Mouse (Mus musculus): Measurements from ENCODE around the gene Nfe2.

Gene Nfe2

DNA sequence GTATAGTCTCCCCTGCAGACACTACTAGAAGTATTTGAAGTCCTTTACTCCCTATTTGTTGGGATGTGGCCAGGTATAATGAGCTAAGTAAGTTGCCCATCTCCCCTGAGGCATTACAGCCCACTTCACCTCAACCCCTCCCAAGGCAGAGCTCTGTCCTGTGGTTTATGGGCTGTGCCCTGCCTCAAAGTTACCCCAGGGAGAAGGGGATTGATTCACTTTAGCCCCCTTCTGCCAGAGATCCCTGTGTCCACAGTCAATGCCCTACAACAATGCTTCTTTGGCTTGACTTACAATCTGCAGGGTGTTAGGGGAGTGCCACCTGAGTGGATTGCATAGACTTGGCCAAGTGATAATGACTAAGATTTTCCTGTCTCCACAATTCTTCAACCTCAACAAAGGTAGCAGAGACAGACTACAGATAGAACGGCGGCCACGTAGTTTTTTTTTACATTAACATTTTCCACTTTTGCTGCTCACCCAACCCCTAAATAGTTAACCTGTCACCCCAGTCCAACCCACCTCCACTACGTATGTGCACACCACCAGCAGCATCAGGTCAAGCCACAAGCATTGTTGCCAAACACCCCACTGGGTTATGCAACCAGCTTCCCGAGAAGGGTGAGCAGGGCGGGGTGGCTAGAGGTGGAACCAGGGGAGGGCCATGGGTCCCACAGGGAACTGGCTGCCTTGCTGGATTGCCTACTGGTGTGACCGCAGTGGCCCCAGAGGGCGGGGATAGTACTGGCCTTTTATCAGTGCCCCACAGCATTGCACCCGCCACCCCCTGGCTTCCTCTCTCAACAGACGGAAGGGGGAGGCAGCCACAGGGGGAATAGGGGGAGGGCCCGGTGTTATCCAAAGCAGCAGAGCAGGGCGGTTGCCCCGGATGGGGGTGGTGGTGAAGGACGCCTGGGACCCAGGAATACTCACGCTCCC, at the start of gene Nfe2:
Gene Nfe2 (minus strand): TSS at position 614 of the 939 bp plus-strand sequence.
- DNase-seq (ENCODE audit: extremely low read depth, low read depth): peak; percentile 94

DNA sequence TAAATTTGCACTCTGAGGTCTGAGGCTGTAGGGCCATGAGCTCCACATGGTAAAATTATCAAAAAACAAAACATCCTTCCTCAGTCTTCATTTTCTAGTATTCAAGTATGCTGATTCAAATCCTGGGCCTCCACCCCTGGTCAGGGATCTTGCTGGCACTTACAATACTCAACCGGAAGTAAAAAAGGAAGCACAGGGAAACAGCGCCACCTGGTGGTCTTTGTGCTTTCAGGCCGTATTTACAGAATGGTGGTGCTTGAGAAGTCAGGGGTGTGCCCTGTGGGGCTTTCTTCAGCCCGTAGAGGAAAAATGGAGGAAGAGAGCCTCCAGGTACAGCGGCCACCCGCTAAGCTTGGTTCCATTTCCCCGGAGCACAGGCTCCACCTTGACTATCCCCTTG, 48.9 kb upstream of the Nfe2 start:
- DNase-seq (ENCODE audit: extremely low read depth, low read depth): peak; percentile 67

DNA sequence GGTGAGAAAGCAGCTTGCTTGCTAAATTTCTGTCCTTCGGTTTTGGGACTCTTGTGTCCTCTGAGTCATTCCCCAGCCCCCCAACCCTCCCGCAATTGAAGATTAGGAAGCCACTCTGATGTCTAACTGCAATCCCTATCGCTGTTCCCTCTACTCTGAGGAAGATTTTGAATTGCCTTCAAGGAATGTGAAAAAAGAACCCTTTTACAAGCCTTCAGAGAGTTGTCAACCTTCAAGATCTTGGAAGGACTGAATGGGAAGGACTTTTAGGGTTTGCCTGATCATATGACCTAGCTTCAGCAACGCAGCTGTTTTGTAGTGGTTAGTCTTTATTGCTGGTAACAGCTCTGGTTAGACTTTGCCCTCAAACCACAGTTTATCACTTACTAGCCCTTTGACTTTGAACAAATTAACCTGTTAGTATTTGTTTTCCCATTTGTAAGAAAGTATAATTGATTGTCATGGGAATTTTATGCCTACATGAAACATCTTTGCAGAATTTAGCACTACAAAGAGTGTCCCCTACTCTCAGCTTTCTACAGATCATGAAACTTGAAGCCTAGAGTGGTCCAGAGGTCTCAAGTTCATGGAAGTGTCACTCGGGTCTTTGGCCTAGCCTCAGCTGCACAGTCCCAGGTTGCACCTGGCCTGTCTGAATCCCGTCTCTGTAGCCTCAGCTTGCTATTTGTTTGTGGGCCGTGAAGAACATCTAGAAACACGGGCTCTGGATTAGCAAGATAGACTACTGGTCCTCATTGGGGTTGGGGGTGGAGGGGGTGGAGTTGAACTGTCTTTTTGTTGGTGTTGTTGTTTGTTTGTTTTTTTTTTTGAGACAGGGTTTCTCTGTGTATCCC, 47.8 kb upstream of the Nfe2 start:
- DNase-seq (ENCODE audit: extremely low read depth, low read depth): no peak

DNA sequence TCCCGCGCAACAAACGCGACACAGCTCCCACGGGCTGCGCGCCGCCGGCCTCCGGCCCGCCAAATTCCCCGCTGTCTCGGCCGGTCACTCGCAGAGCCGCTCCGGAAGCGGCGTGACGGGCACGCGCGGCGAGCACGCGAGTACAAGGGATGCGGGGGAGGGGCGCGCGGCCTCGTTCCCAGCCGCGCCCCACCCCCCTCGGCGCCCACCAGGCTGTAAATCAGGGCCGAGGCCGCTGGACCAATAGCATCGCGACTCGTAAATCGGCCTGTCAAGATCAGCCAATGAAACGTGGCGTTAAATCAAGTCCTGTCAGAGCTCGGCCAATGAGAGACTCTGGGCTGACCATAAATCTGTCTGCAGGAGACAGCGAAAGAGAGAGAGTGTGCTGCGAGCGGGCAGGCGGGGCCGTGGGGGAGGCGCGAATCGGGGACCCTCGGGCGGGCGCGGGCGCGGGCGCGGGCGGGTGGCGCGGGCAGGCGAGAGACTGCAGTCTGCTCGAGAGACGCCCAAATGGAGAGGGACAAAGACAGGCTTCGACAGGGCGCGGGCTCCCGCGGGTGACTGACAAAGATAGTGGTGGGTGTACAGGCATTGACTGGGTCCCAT, 47.0 kb upstream of the Nfe2 start:
- peak; percentile 67 for DNase-seq (ENCODE audit: extremely low read depth, low read depth)

DNA sequence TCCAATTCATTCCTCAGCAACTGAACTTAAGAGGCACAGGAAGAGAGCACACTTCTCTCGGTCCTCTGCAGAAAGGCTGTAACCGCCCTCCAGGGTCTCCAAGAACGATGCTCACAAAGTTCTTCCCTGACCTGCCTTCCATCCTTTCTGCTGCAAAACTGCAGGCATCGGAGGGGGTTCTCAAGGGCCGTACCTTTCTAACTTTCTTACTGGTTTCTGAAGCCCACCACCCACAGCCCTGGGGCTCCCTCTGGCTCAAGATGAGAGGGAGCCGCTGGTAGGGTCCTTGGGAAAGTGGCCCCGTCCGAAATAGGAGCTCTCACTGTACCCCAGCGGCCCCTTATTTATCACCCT, 46.4 kb upstream of the Nfe2 start:
- no peak for DNase-seq (ENCODE audit: extremely low read depth, low read depth)

DNA sequence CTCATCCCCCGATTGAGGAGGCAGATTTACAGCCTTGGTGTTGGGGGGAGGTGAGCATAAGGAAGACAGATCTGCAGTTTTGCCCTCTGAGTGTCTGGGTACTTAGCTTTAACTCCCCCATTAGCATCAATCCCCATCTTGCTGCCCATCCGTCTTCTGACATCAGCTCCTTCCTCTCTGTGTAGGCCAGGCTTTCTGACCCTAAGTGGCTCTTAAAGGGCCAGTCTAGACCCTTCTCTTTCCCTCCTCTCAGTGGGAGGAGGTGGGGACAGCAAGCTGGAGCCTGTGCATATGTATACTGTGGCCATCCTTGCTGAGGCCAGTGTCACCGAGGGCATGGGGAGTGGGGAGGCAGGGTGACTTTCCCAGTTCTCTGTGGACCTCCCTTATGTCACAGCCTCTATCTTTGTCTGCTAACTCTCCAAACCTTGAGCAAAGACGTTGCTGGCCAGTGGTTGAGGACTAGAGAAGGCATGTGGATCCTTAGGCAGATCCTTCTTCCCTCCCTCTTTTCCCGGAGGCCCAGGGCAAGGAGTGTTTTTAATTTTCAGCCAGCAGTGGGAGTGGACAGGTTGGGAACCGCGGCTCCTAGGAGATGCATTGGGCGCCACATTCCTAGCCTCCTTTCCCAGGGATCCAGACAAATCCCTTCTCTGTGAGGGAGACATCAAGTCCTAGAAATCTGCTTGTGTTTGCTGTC, 45.9 kb upstream of the Nfe2 start:
- DNase-seq (ENCODE audit: extremely low read depth, low read depth): no peak

DNA sequence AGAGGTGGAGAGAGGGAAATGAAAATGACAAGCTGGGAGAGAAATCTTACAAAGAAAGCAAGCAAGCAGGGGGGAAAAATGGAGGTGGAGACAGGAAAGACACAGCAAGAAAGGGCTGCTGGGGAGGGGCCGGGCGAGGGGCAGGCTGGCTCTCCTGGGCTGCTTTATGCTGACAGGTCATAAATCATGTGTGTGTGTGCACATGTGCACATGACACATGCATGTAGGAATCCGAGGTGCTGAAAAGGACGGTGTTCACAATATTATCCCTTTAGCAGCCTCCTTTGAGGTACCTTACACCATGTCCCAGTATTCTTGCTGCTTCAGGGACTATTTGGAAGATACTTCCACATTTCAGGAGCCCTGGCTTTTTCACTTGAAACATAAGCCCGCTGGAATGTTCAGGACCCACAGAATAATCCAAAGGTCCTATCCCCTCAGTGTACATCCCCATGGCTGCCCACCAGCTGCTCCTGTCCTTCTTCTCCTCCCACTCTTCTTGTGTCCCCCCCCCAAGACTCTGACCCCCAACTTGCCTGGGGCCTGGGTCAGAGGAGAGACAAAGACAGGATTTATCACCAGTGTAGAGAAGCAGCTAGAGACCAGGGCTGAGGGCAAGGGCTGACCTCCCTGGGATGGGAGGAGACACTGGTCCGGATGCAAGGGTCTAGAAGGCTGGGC, 44.3 kb upstream of the Nfe2 start:
- no peak for DNase-seq (ENCODE audit: extremely low read depth, low read depth)

DNA sequence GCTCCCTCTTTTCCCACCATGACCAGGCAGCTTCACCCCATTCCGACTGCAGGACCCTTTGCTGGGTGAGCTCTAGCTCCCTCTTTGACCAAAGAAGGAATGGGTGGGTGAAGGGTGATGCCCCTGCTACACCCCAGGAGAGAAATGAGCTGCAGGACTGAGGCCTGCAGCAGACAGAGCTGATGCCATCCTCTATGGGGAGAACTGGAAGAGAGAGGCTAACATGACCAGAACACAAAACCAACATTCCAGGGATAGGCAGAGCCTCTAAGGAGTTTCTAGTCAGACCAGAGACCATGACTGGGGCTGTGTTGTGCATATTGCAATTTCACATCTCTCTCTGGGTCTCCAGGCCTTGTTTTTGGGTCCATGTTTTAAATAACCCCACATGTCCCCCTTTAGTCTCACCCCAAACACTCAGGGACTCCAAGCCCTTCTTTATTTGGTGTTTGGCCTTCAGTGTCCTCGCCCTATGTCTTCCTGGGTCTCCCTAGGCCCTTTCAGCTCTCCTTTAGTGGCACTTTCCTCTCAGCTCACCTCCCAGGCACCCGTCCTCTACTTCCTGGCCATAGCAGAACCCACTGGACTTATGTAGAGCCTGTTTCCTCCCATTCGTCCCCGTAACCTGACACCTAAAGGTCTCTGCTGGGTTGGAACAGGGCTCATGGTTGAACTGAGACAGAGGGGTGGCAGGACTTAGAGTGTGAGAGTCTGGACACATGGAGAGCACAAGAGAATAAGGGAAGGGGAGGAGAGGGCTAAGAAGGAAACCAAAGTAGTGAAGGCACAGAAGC, 43.5 kb upstream of the Nfe2 start:
- no peak for DNase-seq (ENCODE audit: extremely low read depth, low read depth)

DNA sequence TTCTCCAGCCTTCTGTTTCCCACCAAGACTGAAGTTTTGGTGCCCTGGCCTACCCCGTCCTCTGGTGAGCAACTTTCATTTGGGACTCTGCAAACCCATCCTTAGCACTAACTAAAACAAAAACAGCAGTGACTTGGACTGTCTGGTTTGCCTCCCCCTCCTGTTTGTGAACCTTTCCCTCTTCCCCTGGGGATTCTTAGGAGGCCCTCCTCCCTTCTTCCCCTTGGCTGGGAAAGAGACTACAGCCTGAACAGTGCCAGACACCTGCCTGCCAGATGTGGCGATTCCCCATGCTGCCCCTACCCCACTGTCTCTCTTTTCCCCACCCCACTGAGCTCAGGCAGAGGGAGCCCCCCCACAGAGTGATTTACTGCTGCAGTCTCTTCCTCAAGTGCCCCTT, 42.8 kb upstream of the Nfe2 start:
- DNase-seq (ENCODE audit: extremely low read depth, low read depth): no peak

DNA sequence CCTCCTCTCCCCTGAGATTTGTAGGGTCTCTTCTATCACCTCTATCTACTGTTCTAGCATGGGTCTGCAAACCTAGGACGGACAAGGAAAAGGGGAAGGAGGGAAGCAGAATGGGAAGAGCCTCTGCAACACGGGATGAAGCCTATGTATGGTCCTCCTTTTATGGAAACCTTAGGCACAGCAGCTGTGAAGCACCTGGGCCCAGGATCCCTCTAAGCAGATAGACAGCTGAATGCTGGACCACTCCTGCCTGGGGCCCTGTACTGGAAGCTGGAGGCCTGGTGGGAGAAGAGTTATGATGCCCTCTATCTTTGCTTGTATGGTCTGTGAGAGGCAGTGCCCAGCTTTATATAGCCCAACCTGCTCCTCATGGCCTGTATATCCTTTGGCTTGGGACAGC, 42.4 kb upstream of the Nfe2 start:
- no peak for DNase-seq (ENCODE audit: extremely low read depth, low read depth)

DNA sequence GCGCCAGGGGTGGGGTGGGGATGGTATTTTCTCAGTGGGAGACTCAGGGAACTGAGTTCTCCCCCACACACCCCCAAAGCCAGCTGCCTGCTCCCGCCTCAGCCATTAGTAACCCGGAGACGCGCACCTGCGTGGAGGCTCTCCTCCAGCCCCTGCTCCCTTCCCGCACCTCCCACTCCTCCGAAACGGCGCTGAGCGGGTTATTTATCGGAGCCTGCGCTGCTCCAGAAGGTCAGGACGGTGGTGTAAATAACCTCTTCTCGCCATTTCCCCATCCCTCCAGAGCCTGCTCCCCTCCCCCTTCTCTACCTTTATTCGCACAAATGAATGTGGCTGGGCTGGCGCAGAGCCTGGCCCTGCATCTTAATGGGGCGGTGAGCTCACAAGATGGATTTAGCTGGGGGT, 41.9 kb upstream of the Nfe2 start:
- no peak for DNase-seq (ENCODE audit: extremely low read depth, low read depth)

DNA sequence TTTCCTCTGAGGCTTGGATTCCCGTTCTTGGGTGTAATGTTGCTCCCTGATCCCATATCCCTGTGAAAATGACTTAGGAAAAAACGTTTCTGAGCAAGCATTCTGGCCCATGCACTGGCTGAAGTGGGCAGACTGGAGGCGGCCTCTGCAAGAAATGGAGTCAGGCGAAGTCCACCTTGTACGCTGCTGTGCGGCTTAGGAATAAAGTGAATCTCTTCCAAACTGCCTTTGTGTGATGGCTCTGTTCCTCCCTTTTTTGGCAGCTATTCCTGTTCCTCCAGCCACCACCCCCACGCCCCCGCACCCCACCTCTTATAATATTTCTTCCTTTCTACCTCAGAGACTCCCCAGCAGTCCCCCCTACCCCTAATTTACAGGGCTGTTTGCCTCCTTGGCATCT, 41.4 kb upstream of the Nfe2 start:
- no peak for DNase-seq (ENCODE audit: extremely low read depth, low read depth)

DNA sequence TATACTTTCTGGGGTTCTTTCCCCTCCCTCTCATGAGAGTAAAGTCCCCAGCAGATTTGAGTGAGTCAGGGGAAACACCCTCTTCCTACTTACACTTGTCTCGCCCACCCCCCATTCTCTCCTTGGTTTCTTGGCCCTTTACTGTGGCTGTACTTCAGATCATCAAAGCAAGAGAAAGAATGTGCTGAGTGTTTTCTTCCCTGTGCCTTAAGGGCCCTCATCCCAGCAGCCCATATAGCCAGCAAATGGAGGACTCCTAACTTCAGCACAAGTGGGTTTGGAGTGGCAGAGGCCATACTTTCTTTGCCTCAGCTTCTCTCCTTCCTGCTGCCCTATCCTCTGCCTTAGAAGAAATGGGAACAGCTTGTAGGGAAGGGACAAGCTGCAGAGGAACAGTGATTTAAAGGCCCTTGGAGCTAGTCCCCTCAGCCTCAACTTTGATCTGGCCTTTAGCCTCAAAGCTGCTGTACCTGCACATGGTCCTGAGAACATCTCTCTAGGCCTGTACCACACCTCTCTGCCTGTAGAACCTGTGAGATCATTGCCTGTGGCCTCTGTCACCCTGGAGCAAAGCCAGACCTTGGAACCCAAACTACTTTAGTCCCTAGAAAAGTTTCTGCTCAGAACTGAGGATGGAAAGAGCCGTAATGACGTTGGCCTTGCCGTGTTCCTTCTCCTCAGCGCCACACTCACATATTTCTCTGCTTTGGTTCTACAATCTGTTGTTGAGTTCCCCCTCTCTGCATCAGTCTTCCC, 40.8 kb upstream of the Nfe2 start:
- DNase-seq (ENCODE audit: extremely low read depth, low read depth): no peak

DNA sequence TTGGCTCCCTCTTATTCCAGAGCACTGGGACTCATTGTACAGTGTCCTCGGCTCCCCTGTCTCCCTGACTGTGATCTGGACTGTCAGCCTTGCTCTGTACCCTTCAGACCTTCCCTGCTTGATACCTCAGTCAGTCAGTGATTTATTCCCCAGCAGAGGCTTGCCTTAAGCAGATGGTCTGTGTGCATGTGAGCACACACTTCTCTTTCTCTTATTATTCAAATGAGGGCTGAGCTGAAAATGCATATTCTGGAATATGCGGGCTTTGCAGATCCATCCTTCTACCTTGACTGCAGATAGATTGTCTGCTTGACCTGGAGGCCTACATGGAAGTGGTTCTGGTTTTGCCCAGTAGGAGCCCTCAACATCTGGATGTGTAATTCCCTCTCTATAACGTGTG, 39.8 kb upstream of the Nfe2 start:
- no peak for DNase-seq (ENCODE audit: extremely low read depth, low read depth)

DNA sequence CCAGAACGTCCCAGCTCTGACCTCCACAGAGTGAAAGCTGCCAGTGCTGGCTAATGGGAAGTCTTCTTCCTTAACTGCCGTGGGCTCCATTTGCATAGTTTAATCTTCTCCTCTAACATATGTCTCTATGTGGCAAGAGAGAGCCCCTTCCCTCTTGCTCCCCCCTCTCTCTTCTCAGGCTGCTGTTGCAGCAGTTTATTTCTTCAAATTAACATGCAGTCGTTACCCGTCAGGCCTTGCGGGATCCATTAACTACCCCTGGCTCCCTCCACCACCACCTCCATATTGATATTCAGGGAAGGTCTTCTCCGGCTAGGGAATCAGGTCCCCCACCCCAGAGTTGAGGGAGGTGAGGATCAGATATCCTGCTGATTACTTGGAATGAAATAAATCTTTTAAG, 39.1 kb upstream of the Nfe2 start:
- DNase-seq (ENCODE audit: extremely low read depth, low read depth): no peak

DNA sequence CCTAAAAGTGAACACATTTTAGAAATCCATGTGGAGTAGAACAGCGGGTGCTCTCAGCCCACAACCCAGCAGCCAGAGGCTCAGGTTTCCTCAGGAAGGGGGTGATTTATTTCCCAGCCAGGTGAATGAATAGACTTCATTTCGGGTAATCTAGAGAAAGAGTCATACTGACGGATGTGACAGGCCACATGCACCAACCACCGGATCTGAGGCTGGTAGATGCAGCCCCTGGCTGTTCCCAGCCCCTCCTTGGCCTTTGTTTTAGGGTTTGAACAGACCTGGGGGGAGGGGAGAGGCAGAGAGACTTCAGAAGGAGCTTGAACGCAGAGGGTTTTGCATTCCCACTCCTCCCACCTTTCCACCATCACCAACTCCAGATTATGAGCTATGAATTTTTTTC, 37.6 kb upstream of the Nfe2 start:
- DNase-seq (ENCODE audit: extremely low read depth, low read depth): no peak

DNA sequence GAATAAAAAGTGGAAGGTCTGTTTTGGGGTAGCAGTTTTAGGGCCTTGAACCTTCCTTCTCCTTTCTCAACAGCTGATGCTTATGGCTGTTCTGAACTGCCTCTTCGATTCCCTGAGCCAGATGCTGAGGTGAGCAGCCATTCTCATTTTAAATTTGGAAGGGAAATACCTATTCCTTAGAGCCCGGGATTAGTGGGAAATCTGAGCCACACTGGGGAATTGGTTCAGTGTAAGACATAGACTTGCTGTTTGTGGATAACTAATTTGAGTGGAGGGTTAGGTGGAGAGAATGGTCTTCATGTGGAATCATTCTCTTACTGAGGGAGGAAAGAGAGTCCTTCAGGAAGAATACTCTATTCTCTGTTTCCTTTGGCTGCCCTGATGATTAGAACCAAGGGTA, 36.4 kb upstream of the Nfe2 start:
- no peak for DNase-seq (ENCODE audit: extremely low read depth, low read depth)

DNA sequence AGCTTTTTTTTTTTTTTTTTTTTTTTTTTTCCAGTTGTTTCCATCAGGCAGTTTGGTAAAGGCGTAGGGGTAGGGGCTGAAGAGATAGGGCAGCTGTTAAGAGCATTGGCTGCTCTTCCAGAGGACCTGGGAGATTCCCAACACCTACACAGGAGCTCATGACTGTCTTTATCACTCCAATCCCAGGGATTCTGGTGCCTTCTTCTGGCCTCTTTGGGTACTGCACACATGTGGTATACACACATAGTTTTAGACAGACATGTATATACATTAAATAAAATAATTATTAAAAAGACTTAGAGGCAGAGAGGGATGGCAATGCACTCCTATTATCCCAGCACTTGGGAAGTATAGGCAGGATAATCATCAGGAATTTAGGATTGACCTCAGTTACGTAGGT, 35.2 kb upstream of the Nfe2 start:
- DNase-seq (ENCODE audit: extremely low read depth, low read depth): no peak

DNA sequence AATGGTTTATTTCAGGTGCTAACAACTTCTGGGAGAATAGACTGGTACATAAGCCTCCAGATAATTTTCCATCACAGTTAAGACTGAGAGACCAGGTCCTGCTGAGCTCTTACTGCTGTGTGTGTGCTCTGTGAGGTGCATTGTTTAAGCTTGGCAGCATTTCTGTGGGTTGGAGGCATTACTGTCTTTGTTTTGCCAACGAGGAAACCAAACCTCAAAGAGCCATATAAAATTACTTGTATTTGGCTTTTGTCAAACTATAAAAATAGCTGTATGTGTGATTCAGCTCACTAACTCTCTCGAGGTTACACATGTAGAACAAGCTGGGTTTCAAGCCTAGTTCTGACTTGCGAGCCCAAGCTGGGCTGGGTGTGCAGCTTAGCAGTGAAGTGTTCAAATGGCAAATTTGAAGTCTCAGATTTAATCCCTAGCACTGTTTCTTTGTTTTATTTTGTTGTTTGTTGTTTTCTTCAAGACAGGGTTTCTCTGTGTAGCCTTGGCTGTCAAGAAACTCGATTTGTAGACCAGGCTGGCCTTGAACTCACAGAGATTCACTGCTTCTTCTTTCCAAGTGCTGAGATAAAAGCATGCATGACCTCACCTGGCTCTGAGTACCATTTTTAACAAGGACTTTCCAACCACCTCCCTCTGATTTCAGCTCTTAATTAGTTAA, 34.6 kb upstream of the Nfe2 start:
- no peak for DNase-seq (ENCODE audit: extremely low read depth, low read depth)
